Mouse (Mus musculus) urinary bladder, adult 18-20 months (tissue): Measurements from ENCODE around the gene Nanos3.

Source experiments
- DNase-seq, 2 experiments: peaks; one replicate each; pipeline ENCODE4 v3.0.0; 2022; ENCODE audit warnings: low spot score in 2 of 2, mixed read lengths in 2 of 2

The Nanos3 gene

GRCm38 (mm10) chr8:84127202-84127901 lies 57.7 kb downstream of the Nanos3 start:
- no peak for DNase-seq

- no peak for DNase-seq
Observed at GRCm38 (mm10) chr8:84126742-84127141, 58.3 kb downstream of the Nanos3 start.

GRCm38 (mm10) chr8:84125656-84126055 lies 59.4 kb downstream of the Nanos3 start, which contains the start of gene Podnl1:
Gene Podnl1 (plus strand): TSS chr8:84125989.
- DNase-seq = no peak
